Mouse (Mus musculus): ENCODE data around the gene Zfyve26. TPM values are rescaled to one million over a fixed set of nuclear protein-coding genes. Genes with fewer than 3 reads are reported as not detected.

Gene Zfyve26
- polyA plus RNA-seq, 1 experiment from 2014 or later: 11.8 TPM

GRCm38 (mm10) chr12:79306013-79306412 is 9.9 kb upstream of the Zfyve26 start:
- H3K4me3 ChIP-seq: no peak overlapping the region
- no peaks in the 10 kb centered on the region for H3K27me3 ChIP-seq
- H3K9ac ChIP-seq: no peak overlapping the region
- no peaks in the 10 kb centered on the region for H3K9me3 ChIP-seq
- H3K4me2 ChIP-seq: no peak overlapping the region
- no peak overlapping the region for H3K27ac ChIP-seq
- WGBS: 81% methylated on average over 4 of the region's 4 CpGs
- no peaks in the 10 kb centered on the region for H3K4me1 ChIP-seq (replicated peaks)
- no peaks in the 10 kb centered on the region for H3K36me3 ChIP-seq
- no peak for ATAC-seq (ENCODE audit: low FRiP score)

GRCm38 (mm10) chr12:79305131-79305530 is 9.0 kb upstream of the Zfyve26 start:
- H3K4me1 ChIP-seq (replicated peaks): no peaks in the 10 kb centered on the region
- no peaks in the 10 kb centered on the region for H3K27me3 ChIP-seq
- ATAC-seq (ENCODE audit: low FRiP score): no peak
- no peak overlapping the region for H3K9ac ChIP-seq
- no peak overlapping the region for H3K4me3 ChIP-seq
- no peaks in the 10 kb centered on the region for H3K36me3 ChIP-seq
- H3K27ac ChIP-seq: no peak overlapping the region
- no peak overlapping the region for H3K4me2 ChIP-seq
- no peaks in the 10 kb centered on the region for H3K9me3 ChIP-seq
- 65% methylated on average over 1 of the region's 1 CpGs for WGBS

GRCm38 (mm10) chr12:79301802-79302201 is 5.7 kb upstream of the Zfyve26 start:
- no peaks in the 10 kb centered on the region for H3K9me3 ChIP-seq
- H3K36me3 ChIP-seq: no peaks in the 10 kb centered on the region
- ATAC-seq (ENCODE audit: low FRiP score): no peak
- no peak overlapping the region for H3K27ac ChIP-seq
- 94% methylated on average over 9 of the region's 9 CpGs for WGBS
- no peak overlapping the region for H3K9ac ChIP-seq
- no peaks in the 10 kb centered on the region for H3K27me3 ChIP-seq
- no peak overlapping the region for H3K4me2 ChIP-seq
- H3K4me1 ChIP-seq (replicated peaks): peaks cover 6% of the 10 kb centered on the region; the same call in 1 of the 2 replicates
- H3K4me3 ChIP-seq: no peak overlapping the region

- H3K27me3 ChIP-seq: no peaks in the 10 kb centered on the region
- peaks cover 25% of the 10 kb centered on the region for H3K4me1 ChIP-seq (replicated peaks)
- no peak overlapping the region for H3K9ac ChIP-seq
- H3K36me3 ChIP-seq: peaks cover 2% of the 10 kb centered on the region; the same call in 1 of the 2 replicates
- ATAC-seq (ENCODE audit: low FRiP score): no peak
- H3K9me3 ChIP-seq: no peaks in the 10 kb centered on the region
- H3K4me2 ChIP-seq: peak overlapping the region; percentile 86
- 17% methylated on average over 15 of the region's 15 CpGs for WGBS
- H3K27ac ChIP-seq: no peak overlapping the region
- peak overlapping the region; percentile 72 for H3K4me3 ChIP-seq
Measured at GRCm38 (mm10) chr12:79297884-79298636, 2.0 kb upstream of the Zfyve26 start.

- H3K4me2 ChIP-seq: peak within 1 kb of the TSS; percentile 86
- H3K9me3 ChIP-seq: no peaks in the 10 kb centered on the region
- peak within 1 kb of the TSS; percentile 72 for H3K4me3 ChIP-seq
- peak; percentile 67 for ATAC-seq (ENCODE audit: low FRiP score)
- peaks cover 2% of the 10 kb centered on the region; the same call in 1 of the 2 replicates for H3K36me3 ChIP-seq
- peak within 1 kb of the TSS; percentile 68 for H3K9ac ChIP-seq
- under 1% methylated on average over 21 of the region's 21 CpGs for WGBS
- H3K4me1 ChIP-seq (replicated peaks): peaks cover 25% of the 10 kb centered on the region
- H3K27ac ChIP-seq: peak within 1 kb of the TSS; percentile 74
- H3K27me3 ChIP-seq: no peaks in the 10 kb centered on the region
Measured at GRCm38 (mm10) chr12:79297121-79297576, 1.0 kb upstream of the Zfyve26 start, which contains the start of gene Rad51b. TSS of gene Rad51b (plus strand) at chr12:79297282.

- Histone ChIP-seq H3K27ac (no peak overlapping the region), H3K4me1 (replicated peaks) (peaks cover 24% of the 10 kb centered on the region), H3K36me3 (peaks cover 29% of the 10 kb centered on the region), H3K9me3 (no peaks in the 10 kb centered on the region), H3K9ac (no peak overlapping the region), H3K4me3 (no peak overlapping the region), H3K4me2 (no peak overlapping the region), H3K27me3 (no peaks in the 10 kb centered on the region)
- 85% methylated on average over 6 of the region's 6 CpGs for WGBS
- ATAC-seq (ENCODE audit: low FRiP score): no peak
Measured at GRCm38 (mm10) chr12:79292874-79293273, 3.2 kb downstream of the Zfyve26 start.

GRCm38 (mm10) chr12:79282595-79282994 is 13.5 kb downstream of the Zfyve26 start:
- no peaks in the 10 kb centered on the region for H3K9me3 ChIP-seq
- H3K4me3 ChIP-seq: no peak overlapping the region
- 91% methylated on average over 8 of the region's 8 CpGs for WGBS
- peaks cover 95% of the 10 kb centered on the region for H3K36me3 ChIP-seq
- no peaks in the 10 kb centered on the region for H3K4me1 ChIP-seq (replicated peaks)
- H3K9ac ChIP-seq: no peak overlapping the region
- no peak overlapping the region for H3K4me2 ChIP-seq
- no peaks in the 10 kb centered on the region for H3K27me3 ChIP-seq
- no peak for ATAC-seq (ENCODE audit: low FRiP score)
- H3K27ac ChIP-seq: no peak overlapping the region

- Histone ChIP-seq H3K27me3 (no peaks in the 10 kb centered on the region), H3K4me1 (replicated peaks) (no peaks in the 10 kb centered on the region), H3K9ac (no peak overlapping the region), H3K4me2 (no peak overlapping the region), H3K27ac (no peak overlapping the region), H3K36me3 (peaks cover 95% of the 10 kb centered on the region), H3K9me3 (no peaks in the 10 kb centered on the region), H3K4me3 (no peak overlapping the region)
- WGBS: 95% methylated on average over 13 of the region's 13 CpGs
- no peak for ATAC-seq (ENCODE audit: low FRiP score)
Measured at GRCm38 (mm10) chr12:79279513-79280115, 16.5 kb downstream of the Zfyve26 start.

GRCm38 (mm10) chr12:79272604-79273003 is 23.5 kb downstream of the Zfyve26 start:
- H3K36me3 ChIP-seq: peaks cover 97% of the 10 kb centered on the region
- no peak overlapping the region for H3K4me2 ChIP-seq
- ATAC-seq (ENCODE audit: low FRiP score): no peak
- no peaks in the 10 kb centered on the region for H3K4me1 ChIP-seq (replicated peaks)
- 88% methylated on average over 4 of the region's 4 CpGs for WGBS
- H3K9ac ChIP-seq: no peak overlapping the region
- no peaks in the 10 kb centered on the region for H3K9me3 ChIP-seq
- no peak overlapping the region for H3K27ac ChIP-seq
- no peaks in the 10 kb centered on the region for H3K27me3 ChIP-seq
- no peak overlapping the region for H3K4me3 ChIP-seq

- no peak overlapping the region for H3K4me3 ChIP-seq
Measured at GRCm38 (mm10) chr12:79261035-79261434, 35.1 kb downstream of the Zfyve26 start.

GRCm38 (mm10) chr12:79260154-79260553 is 36.0 kb downstream of the Zfyve26 start:
- 85% methylated on average over 2 of the region's 2 CpGs for whole genome bisulfite sequencing
- no peaks in the 10 kb centered on the region for H3K9me3 ChIP-seq
- no peak overlapping the region for H3K4me2 ChIP-seq
- no peak overlapping the region for H3K27ac ChIP-seq
- no peaks in the 10 kb centered on the region for H3K27me3 ChIP-seq
- no peak overlapping the region for H3K9ac ChIP-seq
- peaks cover 70% of the 10 kb centered on the region for H3K36me3 ChIP-seq
- no peak overlapping the region for H3K4me3 ChIP-seq
- ATAC-seq (ENCODE audit: low FRiP score): no peak
- H3K4me1 ChIP-seq (replicated peaks): no peaks in the 10 kb centered on the region

More at GRCm38 (mm10) chr12:79261035-79261434, 35.1 kb downstream of the Zfyve26 start:
- Histone ChIP-seq H3K4me2 (no peak overlapping the region), H3K9me3 (no peaks in the 10 kb centered on the region), H3K36me3 (peaks cover 74% of the 10 kb centered on the region), H3K4me1 (replicated peaks) (no peaks in the 10 kb centered on the region), H3K27ac (no peak overlapping the region), H3K9ac (no peak overlapping the region), H3K27me3 (no peaks in the 10 kb centered on the region)
- WGBS: 59% methylated on average over 5 of the region's 5 CpGs
- ATAC-seq (ENCODE audit: low FRiP score): no peak

- 94% methylated on average over 10 of the region's 10 CpGs for WGBS
Measured at GRCm38 (mm10) chr12:79254975-79255374, 41.1 kb downstream of the Zfyve26 start.

More at GRCm38 (mm10) chr12:79254975-79255374, 41.1 kb downstream of the Zfyve26 start:
- no peak for ATAC-seq (ENCODE audit: low FRiP score)
- H3K36me3 ChIP-seq: peaks cover 82% of the 10 kb centered on the region
- no peaks in the 10 kb centered on the region for H3K4me1 ChIP-seq (replicated peaks)
- no peaks in the 10 kb centered on the region for H3K27me3 ChIP-seq
- H3K4me2 ChIP-seq: no peak overlapping the region
- H3K27ac ChIP-seq: no peak overlapping the region
- H3K4me3 ChIP-seq: no peak overlapping the region
- no peaks in the 10 kb centered on the region for H3K9me3 ChIP-seq
- H3K9ac ChIP-seq: no peak overlapping the region

Measured in hindbrain, embryonic 13.5 days (tissue).